Mouse (Mus musculus): ENCODE results near the gene BC048507. TPM values are rescaled to one million over a fixed set of nuclear protein-coding genes. Genes with fewer than 3 reads are reported as not detected.
"Not testable (repeated sequence)": the region's sequence is repeated elsewhere in the genome, so short reads cannot be mapped to it uniquely, and the experiment has no call there.

BC048507 gene
- polyA plus RNA-seq (2012; rRNA removed), result not detected in 2 replicates

DNA sequence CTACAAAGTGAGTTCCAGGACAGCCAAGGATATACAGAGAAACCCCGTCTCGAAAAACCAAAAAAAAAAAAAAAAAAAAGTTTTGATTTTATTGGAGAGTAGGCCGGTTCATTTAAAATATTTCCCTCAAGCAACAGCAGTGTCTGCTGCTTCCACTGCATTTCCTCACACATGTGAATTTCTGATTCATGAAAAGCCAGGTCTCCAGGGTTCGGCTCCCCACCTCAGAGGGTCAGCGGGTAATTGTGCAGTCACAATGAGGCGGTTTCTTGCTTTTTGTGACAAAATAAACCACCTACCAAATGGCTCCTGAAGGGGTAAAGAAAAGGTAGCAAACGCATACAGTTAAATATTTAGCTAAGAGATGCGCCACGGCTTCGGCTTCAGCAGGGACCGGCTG lies at the start of gene BC048507:
Gene BC048507 (plus strand): TSS at position 301 of the 400 bp plus-strand sequence.
- no peak for TF ChIP-seq POLR2A (IDR thresholded peaks at IDR 0.05; ENCODE audit: low read depth, low read length)
- TF ChIP-seq CTCF (conservative IDR thresholded peaks at IDR 0.05; ENCODE audit: insufficient read depth, insufficient read length, low read depth, low read length), result no peak

DNA sequence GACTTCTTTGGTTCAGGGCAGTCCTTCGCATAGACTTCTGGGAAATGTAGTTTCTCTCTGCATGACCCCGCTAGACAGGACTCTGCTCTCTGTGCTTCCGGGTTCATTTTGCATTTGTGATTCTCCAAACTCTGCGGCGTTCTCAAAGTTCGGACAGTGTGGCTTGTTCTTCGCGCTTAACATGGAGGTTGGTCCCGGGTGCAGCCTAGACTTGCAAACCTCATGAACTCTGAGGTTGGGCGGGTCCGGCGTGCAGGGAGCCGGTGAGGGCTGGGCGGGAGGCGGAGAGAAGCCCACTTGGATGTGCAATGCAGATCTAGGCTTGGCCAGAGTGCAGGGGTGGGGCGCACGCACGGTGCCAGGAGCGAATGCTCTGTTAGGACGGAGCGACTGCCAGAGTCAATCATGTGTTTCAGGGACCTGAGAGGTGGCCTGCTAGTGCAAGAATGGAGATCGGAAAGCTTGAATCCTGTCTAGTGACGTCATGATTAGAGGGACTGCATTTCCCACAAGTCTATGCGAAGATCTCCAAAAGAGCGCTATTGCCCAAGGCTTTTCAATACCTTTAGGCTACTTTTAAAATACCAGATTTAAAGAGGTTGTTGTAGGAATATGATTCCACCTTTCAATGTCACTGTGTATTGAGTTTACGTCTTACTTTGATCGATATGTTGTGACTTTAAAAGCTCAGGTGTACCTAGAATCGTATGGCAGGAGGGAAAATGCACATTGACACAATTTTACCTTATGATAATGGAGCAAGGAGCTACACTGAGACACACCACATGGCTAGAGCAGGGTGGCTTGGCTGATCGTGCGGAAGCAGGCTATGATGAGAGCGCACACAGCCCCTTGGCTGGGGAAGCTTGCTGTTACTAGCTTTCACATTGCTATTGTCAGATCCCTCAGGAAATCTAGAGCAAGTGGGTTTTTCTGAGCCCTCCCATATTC lies 49.1 kb upstream of the BC048507 start, which contains the start of gene Zfp273:
Gene Zfp273 (plus strand): TSS at position 31 of the 951 bp plus-strand sequence.
- Histone ChIP-seq H3K36me3 (ENCODE audit: control insufficient read depth, insufficient read depth, low read length) (no peaks in the 10 kb centered on the region), H3K27me3 (replicated peaks; ENCODE audit: control insufficient read depth, insufficient read depth, low read length) (no peaks in the 10 kb centered on the region), H3K27ac (ENCODE audit: insufficient read depth, low read depth, low read length) (peak within 1 kb of the TSS; percentile 95), H3K4me3 (ENCODE audit: insufficient read depth, low read depth, low read length) (peak within 1 kb of the TSS; percentile 98), H3K4me1 (ENCODE audit: control insufficient read depth, insufficient read depth, low read length) (no peaks in the 10 kb centered on the region)
- no peak for TF ChIP-seq CTCF (conservative IDR thresholded peaks at IDR 0.05; ENCODE audit: insufficient read depth, insufficient read length, low read depth, low read length)
- no peak for TF ChIP-seq POLR2A (IDR thresholded peaks at IDR 0.05; ENCODE audit: low read depth, low read length)
- DNase-seq, result peak; percentile 92
- WGBS, result 3% methylated on average over 31 of the region's 31 CpGs

More for the DNA sequence above, at the start of gene BC048507:
- 80% methylated on average over 11 of the region's 11 CpGs for WGBS
- no peaks in the 10 kb centered on the region for H3K36me3 ChIP-seq (ENCODE audit: control insufficient read depth, insufficient read depth, low read length)
- DNase-seq, result no peak
- H3K4me1 ChIP-seq (ENCODE audit: control insufficient read depth, insufficient read depth, low read length), result no peaks in the 10 kb centered on the region
- H3K27ac ChIP-seq (ENCODE audit: insufficient read depth, low read depth, low read length), result no peak within 1 kb of the TSS
- H3K4me3 ChIP-seq (ENCODE audit: insufficient read depth, low read depth, low read length), result no peak within 1 kb of the TSS
- H3K27me3 ChIP-seq (replicated peaks; ENCODE audit: control insufficient read depth, insufficient read depth, low read length), result no peaks in the 10 kb centered on the region

DNA sequence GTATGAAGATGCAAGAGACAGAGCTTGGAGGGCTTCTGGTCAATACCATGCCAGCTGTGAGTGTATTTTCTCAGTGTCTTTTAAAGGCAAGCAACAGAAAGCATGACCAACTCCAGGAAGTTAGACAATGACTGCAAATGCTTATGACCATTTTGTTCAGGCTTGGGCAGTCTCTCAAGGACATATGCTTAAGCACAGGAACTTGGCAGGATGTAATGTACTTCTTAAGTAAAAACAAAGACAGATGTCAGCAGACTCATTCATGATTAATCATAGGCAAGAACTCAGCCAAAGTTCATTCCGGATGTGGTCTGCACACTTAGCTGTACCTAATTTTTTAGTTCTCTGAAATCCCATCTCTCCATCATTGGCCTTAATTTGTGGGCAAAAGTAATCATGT lies 44.5 kb upstream of the BC048507 start:
- no peak for TF ChIP-seq POLR2A (IDR thresholded peaks at IDR 0.05; ENCODE audit: low read depth, low read length)
- TF ChIP-seq CTCF (conservative IDR thresholded peaks at IDR 0.05; ENCODE audit: insufficient read depth, insufficient read length, low read depth, low read length), result no peak
- Histone ChIP-seq H3K4me1 (ENCODE audit: control insufficient read depth, insufficient read depth, low read length) (no peaks in the 10 kb centered on the region), H3K36me3 (ENCODE audit: control insufficient read depth, insufficient read depth, low read length) (peaks cover 5% of the 10 kb centered on the region), H3K4me3 (ENCODE audit: insufficient read depth, low read depth, low read length) (no peak overlapping the region), H3K27ac (ENCODE audit: insufficient read depth, low read depth, low read length) (no peak overlapping the region), H3K27me3 (replicated peaks; ENCODE audit: control insufficient read depth, insufficient read depth, low read length) (no peaks in the 10 kb centered on the region)
- no peak for DNase-seq
- 60% methylated on average over 1 of the region's 1 CpGs for WGBS

DNA sequence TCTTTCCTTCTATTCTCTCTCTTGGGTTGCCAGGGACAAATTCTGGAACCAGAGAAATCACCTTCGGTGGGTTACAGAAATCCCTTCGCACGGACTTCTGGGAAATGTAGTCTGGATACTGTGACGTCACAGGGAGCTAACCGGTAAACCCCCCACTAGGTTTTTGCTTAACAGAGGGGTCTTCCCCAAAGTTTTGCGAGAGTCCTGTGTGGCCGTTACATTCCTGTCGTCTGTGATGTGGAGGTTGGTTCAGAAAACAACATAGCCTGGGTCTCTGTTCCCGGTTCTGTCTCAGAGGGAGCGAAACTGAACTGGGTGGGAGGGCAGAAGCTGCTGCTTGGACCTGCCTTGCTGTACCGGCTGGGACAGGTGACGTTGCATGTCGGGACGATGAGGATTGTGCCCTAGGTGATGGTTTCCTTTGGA lies 32.2 kb upstream of the BC048507 start, which contains the start of gene Gm10037:
Gene Gm10037 (plus strand): TSS at position 196 of the 426 bp plus-strand sequence.
- TF ChIP-seq POLR2A (IDR thresholded peaks at IDR 0.05; ENCODE audit: low read depth, low read length) (no peak), CTCF (conservative IDR thresholded peaks at IDR 0.05; ENCODE audit: insufficient read depth, insufficient read length, low read depth, low read length) (no peak)
- WGBS, result 4% methylated on average over 14 of the region's 14 CpGs
- Histone ChIP-seq H3K4me3 (ENCODE audit: insufficient read depth, low read depth, low read length) (peak within 1 kb of the TSS; percentile 80), H3K4me1 (ENCODE audit: control insufficient read depth, insufficient read depth, low read length) (peaks cover 2% of the 10 kb centered on the region; the same call in 1 of the 2 replicates), H3K27ac (ENCODE audit: insufficient read depth, low read depth, low read length) (0 out of 2 replicates have a peak within 1 kb of the TSS, but pooled peaks have one; percentile 34), H3K27me3 (replicated peaks; ENCODE audit: control insufficient read depth, insufficient read depth, low read length) (no peaks in the 10 kb centered on the region), H3K36me3 (ENCODE audit: control insufficient read depth, insufficient read depth, low read length) (peaks cover 1% of the 10 kb centered on the region; the same call in 1 of the 2 replicates)
- DNase-seq, result peak; percentile 74

DNA sequence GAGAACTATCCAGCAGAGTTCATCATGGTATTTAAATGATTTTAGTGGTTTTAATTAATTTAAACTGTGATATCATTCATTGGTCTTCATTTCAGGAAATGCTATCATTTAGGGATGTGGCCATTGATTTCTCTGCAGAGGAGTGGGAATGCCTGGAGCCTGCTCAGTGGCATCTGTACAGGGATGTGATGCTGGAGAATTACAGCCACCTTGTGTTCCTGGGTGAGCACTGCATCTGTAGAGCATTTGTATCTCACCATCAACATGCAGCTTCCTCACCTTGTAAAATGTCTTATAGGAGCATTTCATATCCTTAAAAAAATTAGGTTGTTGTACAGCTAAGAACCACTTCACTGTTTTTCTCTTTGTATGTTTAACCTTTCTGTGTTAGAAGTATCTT lies 30.0 kb upstream of the BC048507 start:
- 0 out of 2 replicates have a peak, but pooled peaks have one; percentile 10 for TF ChIP-seq CTCF (conservative IDR thresholded peaks at IDR 0.05; ENCODE audit: insufficient read depth, insufficient read length, low read depth, low read length)
- H3K4me1 ChIP-seq (ENCODE audit: control insufficient read depth, insufficient read depth, low read length); H3K36me3 ChIP-seq (ENCODE audit: control insufficient read depth, insufficient read depth, low read length); H3K27ac ChIP-seq (ENCODE audit: insufficient read depth, low read depth, low read length); DNase-seq; H3K4me3 ChIP-seq (ENCODE audit: insufficient read depth, low read depth, low read length); H3K27me3 ChIP-seq (replicated peaks; ENCODE audit: control insufficient read depth, insufficient read depth, low read length): not testable (repeated sequence)

DNA sequence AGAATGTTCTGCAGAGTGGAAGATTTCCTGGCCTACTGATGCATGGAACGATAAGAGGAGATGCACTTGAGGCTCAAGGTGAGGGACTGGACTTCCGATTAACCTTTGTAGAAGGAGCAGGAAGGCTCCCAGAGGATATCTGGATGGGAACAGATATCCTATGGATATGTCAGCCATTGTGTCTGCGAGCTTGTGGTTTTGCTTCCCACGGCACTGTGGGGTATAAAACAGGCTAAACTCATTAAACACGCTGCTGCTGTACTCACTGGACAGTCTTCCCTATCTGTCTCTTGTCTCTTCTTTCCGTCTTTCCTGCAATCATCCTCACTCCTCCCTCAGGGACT lies 19.4 kb upstream of the BC048507 start:
- Histone ChIP-seq H3K4me1 (ENCODE audit: control insufficient read depth, insufficient read depth, low read length) (no peaks in the 10 kb centered on the region), H3K4me3 (ENCODE audit: insufficient read depth, low read depth, low read length) (no peak overlapping the region; the same call in 1 of the 2 replicates), H3K27ac (ENCODE audit: insufficient read depth, low read depth, low read length) (no peak overlapping the region), H3K36me3 (ENCODE audit: control insufficient read depth, insufficient read depth, low read length) (no peaks in the 10 kb centered on the region), H3K27me3 (replicated peaks; ENCODE audit: control insufficient read depth, insufficient read depth, low read length) (no peaks in the 10 kb centered on the region)
- WGBS, result 49% methylated on average over 6 of the region's 6 CpGs
- TF ChIP-seq POLR2A (IDR thresholded peaks at IDR 0.05; ENCODE audit: low read depth, low read length), result no peak
- TF ChIP-seq CTCF (conservative IDR thresholded peaks at IDR 0.05; ENCODE audit: insufficient read depth, insufficient read length, low read depth, low read length), result no peak
- no peak for DNase-seq
